Mouse (Mus musculus): Measurements from ENCODE around the gene Safb.

DNA sequence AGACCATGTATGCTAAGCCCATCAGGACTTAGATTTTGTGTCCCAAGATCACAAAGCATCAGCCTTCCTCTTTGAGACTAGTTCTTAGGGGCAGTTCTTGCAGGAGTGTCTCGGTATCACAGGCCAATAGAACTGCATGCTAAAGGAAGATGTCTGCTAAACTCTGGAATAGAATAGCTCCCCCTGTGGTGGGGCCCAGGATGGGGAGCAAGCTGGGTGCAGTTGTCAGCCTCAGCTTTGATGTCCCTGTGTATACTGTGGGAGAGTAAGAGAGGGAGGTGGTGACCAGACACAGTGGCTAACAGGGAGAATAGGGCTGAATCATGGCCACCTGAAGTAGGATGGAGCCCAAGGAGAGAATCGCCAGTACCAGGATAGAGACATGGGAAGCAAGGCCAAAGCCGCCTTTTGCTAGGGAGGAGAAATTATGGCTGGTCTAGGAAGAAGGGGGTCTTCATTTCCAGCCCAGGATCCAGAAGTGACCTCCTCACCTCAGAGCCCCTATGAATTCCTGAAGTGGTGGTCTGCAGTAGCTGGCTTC, 40.9 kb upstream of the Safb start:
- TF ChIP-seq POLR2A (IDR thresholded peaks at IDR 0.05; ENCODE audit: low read depth, low read length) (no peak), CTCF (IDR thresholded peaks at IDR 0.05; ENCODE audit: extremely low read depth, insufficient read depth, insufficient read length, insufficient replicate concordance) (no peak)

Measured in spleen, adult 2 months (tissue).